Mouse (Mus musculus) lung, postnatal 0 days (tissue): ENCODE data around the gene Trpc6. TPM values are rescaled to one million over a fixed set of nuclear protein-coding genes. Genes with fewer than 3 reads are reported as not detected.

Source experiments
- ATAC-seq: fragments of 200-750 bp; cut with Nextera tagmentation; 2 replicates; pipeline ENCODE4 v1.8.0; 2017; ENCODE audit warnings: moderate library complexity
- DNase-seq: peaks from one replicate; pipeline ENCODE4 v3.0.0-alpha.2; 2016; ENCODE audit warnings: low spot score
- H3K27ac ChIP-seq: fragments of 300-500 bp; sonication (generic); 2 replicates; pipeline ENCODE4 v1.5.1; 2014; ENCODE audit warnings: antibody characterized with exemption, mild to moderate bottlenecking, low read length, mixed read lengths
- H3K27me3 ChIP-seq: fragments of 300-500 bp; sonication (generic); replicated peaks from 2 replicates; pipeline ENCODE4 v1.6.1; 2014; ENCODE audit warnings: low read length, mixed read lengths; ENCODE audit not compliant: insufficient read depth
- H3K36me3 ChIP-seq: fragments of 300-500 bp; sonication (generic); 2 replicates; pipeline ENCODE4 v1.6.1; 2014; ENCODE audit warnings: low read length, mixed read lengths; ENCODE audit not compliant: insufficient read depth
- H3K4me1 ChIP-seq: fragments of 300-500 bp; sonication (generic); 2 replicates; pipeline ENCODE4 v1.6.1; 2014; ENCODE audit warnings: antibody characterized with exemption, low read depth, low read length, mixed read lengths; ENCODE audit not compliant: insufficient read depth
- H3K4me2 ChIP-seq: fragments of 300-500 bp; sonication (generic); replicated peaks from 2 replicates; pipeline ENCODE4 v1.6.1; 2014; ENCODE audit warnings: low read depth, mild to moderate bottlenecking, low read length, moderate library complexity, mixed read lengths
- H3K4me3 ChIP-seq: fragments of 300-500 bp; sonication (generic); 2 replicates; pipeline ENCODE4 v1.5.1; 2014; ENCODE audit warnings: low read depth, low read length
- H3K9ac ChIP-seq: fragments of 300-500 bp; sonication (generic); replicated peaks from 2 replicates; pipeline ENCODE4 v1.6.1; 2014; ENCODE audit warnings: low read depth, mild to moderate bottlenecking
- H3K9me3 ChIP-seq: fragments of 300-500 bp; sonication (generic); 2 replicates; pipeline ENCODE4 v1.6.1; 2016; ENCODE audit warnings: low read length, mixed read lengths
- CTCF ChIP-seq: IDR thresholded peaks from 2 replicates; pipeline ENCODE4 v1.5.1; 2016; ENCODE audit warnings: antibody characterized with exemption, mild to moderate bottlenecking
- EP300 ChIP-seq: IDR thresholded peaks from 2 replicates; pipeline ENCODE4 v1.6.1; 2016; ENCODE audit warnings: antibody characterized with exemption, mild to moderate bottlenecking, control low read depth
- WGBS: fragments of 180-500 bp; shearing (Covaris S2); extraction: QIAGEN DNeasy Blood & Tissue Kit; methylation state at CpG from one replicate; pipeline ENCODE4 v1.1.7; 2014; 5-methylcytosine and 5-hydroxymethylcytosine counted together
- polyA plus RNA-seq: library from polyadenylated mRNA; unstranded; fragments of >200 nt; fragmentation: Nextera tagmentation; extraction: Ambion mirVana; gene quantifications from 2 replicates; pipeline ENCODE4 v1.2.1, GENCODE M21; 2015

Trpc6 gene
- polyA plus RNA-seq, 1 experiment from 2014 or later, result 11.6 TPM

DNA sequence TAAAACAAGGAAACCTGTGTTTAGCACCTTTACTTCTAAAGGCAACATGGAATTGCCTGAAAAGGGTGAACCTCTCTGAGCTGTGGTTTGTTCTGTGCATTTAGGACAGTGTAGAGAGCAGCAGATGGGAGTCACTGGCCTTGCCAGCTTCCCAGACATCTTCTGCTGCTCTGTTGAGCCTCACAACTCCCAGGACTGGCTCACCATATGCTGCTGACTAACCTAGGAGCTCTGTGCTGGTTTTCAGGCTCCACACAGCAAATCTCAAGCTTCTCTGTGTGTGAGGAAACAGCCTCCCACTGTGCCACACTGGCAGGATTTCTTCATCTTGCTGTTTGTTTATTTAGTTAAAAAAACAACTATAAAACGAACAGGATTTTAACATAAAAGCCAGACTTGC is 53.1 kb downstream of the Trpc6 start:
- H3K36me3 ChIP-seq, result no peaks in the 10 kb centered on the region
- H3K4me2 ChIP-seq, result no peak overlapping the region
- no peak overlapping the region for H3K27ac ChIP-seq
- no peak overlapping the region for H3K4me3 ChIP-seq
- TF ChIP-seq CTCF (no peak), EP300 (no peak)
- no peaks in the 10 kb centered on the region for H3K4me1 ChIP-seq
- H3K9ac ChIP-seq, result no peak overlapping the region
- no peak for DNase-seq
- H3K27me3 ChIP-seq, result no peaks in the 10 kb centered on the region
- ATAC-seq, result no peak
- 11% methylated on average over 1 of the region's 1 CpGs for WGBS
- no peaks in the 10 kb centered on the region for H3K9me3 ChIP-seq

- H3K4me3 ChIP-seq, result no peak overlapping the region
- no peaks in the 10 kb centered on the region for H3K4me1 ChIP-seq
- TF ChIP-seq CTCF, result no peak
- no peak for TF ChIP-seq EP300
- ATAC-seq, result no peak
- H3K36me3 ChIP-seq, result no peaks in the 10 kb centered on the region
- no peaks in the 10 kb centered on the region for H3K27me3 ChIP-seq
- H3K27ac ChIP-seq, result no peak overlapping the region
- H3K4me2 ChIP-seq, result no peak overlapping the region
- no peaks in the 10 kb centered on the region for H3K9me3 ChIP-seq
- H3K9ac ChIP-seq, result no peak overlapping the region
- no peak for DNase-seq
Measured at GRCm38 (mm10) chr9:8606816-8607491, 63.0 kb downstream of the Trpc6 start.

DNA sequence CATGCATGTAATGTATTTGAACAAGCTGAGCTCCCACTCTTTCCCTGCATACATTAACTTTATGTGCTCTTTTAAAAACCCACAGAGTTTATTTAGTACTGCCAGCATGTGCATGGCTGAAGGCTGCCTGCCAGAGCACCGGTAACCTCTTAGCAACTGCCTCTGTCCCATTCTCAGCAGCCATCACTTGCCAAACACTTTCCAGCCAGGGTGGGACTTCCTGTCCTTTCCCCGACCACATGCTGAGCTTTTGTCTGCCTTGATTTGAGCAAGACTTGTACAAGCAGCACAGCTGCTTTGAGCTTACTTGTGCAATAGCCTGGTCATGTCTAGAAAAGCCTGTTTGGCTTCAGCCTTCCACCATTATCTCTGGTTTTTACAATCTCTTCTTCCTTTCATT is 90.4 kb downstream of the Trpc6 start:
- H3K9me3 ChIP-seq, result no peaks in the 10 kb centered on the region
- H3K36me3 ChIP-seq, result no peaks in the 10 kb centered on the region
- 20% methylated on average over 2 of the region's 2 CpGs for WGBS
- H3K27me3 ChIP-seq, result no peaks in the 10 kb centered on the region
- no peak overlapping the region for H3K4me3 ChIP-seq
- no peak for DNase-seq
- H3K9ac ChIP-seq, result no peak overlapping the region
- no peak overlapping the region for H3K27ac ChIP-seq
- no peak overlapping the region for H3K4me2 ChIP-seq
- ATAC-seq, result no peak
- TF ChIP-seq CTCF (no peak), EP300 (no peak)
- no peaks in the 10 kb centered on the region for H3K4me1 ChIP-seq

DNA sequence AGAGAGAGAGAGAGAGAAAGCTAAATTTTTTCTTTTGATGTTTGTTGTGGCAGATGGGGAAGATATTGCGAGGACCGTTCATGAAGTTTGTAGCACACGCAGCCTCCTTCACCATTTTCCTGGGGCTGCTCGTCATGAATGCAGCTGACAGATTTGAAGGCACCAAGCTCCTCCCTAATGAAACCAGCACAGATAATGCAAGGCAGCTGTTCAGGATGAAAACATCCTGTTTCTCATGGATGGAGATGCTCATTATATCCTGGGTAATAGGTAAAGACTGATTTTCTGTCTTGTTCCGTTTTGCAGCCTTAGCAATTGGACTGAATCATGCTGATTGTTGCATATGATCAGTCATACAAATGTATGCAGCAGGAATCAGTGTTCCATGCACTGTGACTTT is 99.5 kb downstream of the Trpc6 start:
- ATAC-seq (no peak), DNase-seq (no peak)
- H3K27me3 ChIP-seq, result no peaks in the 10 kb centered on the region
- no peaks in the 10 kb centered on the region for H3K4me1 ChIP-seq
- H3K4me3 ChIP-seq, result no peak overlapping the region
- no peak for TF ChIP-seq EP300
- no peaks in the 10 kb centered on the region for H3K36me3 ChIP-seq
- no peak overlapping the region for H3K4me2 ChIP-seq
- no peak overlapping the region for H3K9ac ChIP-seq
- no peaks in the 10 kb centered on the region for H3K9me3 ChIP-seq
- WGBS, result 72% methylated on average over 5 of the region's 5 CpGs
- H3K27ac ChIP-seq, result no peak overlapping the region

DNA sequence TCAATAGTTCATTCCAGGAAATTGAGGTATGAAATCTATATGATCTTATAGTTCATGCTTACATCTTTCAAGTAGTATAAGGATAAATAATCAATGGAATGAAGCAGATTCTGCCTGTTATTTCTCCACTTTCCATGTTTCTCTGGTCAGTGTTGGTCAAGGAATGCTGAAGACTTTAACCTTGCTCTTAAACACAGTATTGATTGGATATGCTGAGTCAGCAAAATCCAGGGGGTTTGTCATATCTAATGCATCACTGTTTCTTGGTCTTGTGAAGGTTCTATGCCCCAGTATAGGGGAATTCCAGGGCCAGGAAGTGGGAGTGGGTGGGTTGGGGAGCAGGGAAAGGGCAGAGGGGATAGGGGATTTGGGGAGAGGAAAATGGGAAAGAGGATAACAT is 111.4 kb downstream of the Trpc6 start:
- no peak for TF ChIP-seq EP300
- no peak for TF ChIP-seq CTCF
- Histone ChIP-seq H3K27ac (no peak overlapping the region), H3K27me3 (no peaks in the 10 kb centered on the region), H3K4me1 (no peaks in the 10 kb centered on the region), H3K36me3 (no peaks in the 10 kb centered on the region), H3K4me3 (no peak overlapping the region), H3K4me2 (no peak overlapping the region), H3K9me3 (no peaks in the 10 kb centered on the region), H3K9ac (no peak overlapping the region)
- DNase-seq, result no peak
- ATAC-seq, result no peak

DNA sequence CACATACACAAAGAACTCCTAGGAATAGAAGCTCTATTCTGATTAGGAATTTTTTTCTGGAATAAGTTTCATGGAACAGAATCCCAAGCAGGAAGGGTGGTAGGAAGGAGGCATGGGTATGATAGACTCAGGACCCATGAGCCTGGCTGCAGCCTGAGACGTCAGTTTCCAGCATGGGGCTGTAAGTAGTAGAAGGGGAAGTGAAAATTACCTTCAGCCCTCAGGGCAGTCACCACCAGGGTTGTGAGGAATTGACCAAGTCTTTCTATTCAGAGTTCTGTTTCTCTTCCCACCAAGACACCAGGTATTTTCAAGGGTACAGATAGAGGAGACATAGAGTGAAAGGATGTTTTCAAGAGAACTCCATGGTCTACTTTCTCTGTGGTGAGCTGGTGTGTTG is 129.0 kb downstream of the Trpc6 start:
- no peak overlapping the region for H3K4me2 ChIP-seq
- H3K9ac ChIP-seq, result no peak overlapping the region
- ATAC-seq (no peak), DNase-seq (no peak)
- 58% methylated on average over 1 of the region's 1 CpGs for WGBS
- no peaks in the 10 kb centered on the region for H3K36me3 ChIP-seq
- TF ChIP-seq EP300 (no peak), CTCF (no peak)
- no peaks in the 10 kb centered on the region for H3K9me3 ChIP-seq
- H3K4me1 ChIP-seq, result no peaks in the 10 kb centered on the region
- no peak overlapping the region for H3K4me3 ChIP-seq
- H3K27me3 ChIP-seq, result no peaks in the 10 kb centered on the region
- no peak overlapping the region for H3K27ac ChIP-seq

GRCm38 (mm10) chr9:8676607-8677006 is 132.7 kb downstream of the Trpc6 start:
- DNase-seq (peak; percentile 15), ATAC-seq (no peak)
- Histone ChIP-seq H3K27me3 (no peaks in the 10 kb centered on the region), H3K4me3 (no peak overlapping the region), H3K27ac (no peak overlapping the region), H3K4me2 (no peak overlapping the region), H3K9ac (no peak overlapping the region), H3K4me1 (no peaks in the 10 kb centered on the region), H3K9me3 (no peaks in the 10 kb centered on the region), H3K36me3 (no peaks in the 10 kb centered on the region)
- WGBS, result 50% methylated on average over 1 of the region's 1 CpGs
- TF ChIP-seq CTCF (peak; percentile 47), EP300 (no peak)
